Mouse (Mus musculus): Measurements from ENCODE around the gene Vmn1r1.

Gene Vmn1r1

DNA sequence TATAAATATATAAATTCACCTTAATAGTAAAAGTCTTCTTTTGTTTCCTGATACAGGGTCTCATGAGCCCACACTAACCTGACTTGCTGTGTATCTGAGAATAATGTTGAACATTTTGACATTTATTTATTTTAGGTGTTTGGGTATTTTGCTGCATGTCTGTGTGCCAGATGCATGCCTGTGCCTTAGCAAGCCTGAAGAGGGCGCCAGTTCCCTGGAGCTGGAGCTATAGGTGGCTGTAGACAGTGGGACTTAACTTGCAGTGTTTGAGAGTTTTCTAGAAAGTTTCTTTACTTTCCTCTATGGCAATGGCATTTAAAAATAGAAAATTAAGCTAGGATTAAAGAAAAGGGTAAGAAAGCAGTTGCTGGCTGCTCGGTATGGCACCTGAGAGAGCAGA, 33.5 kb downstream of the Vmn1r1 start:
- no peak for DNase-seq

DNA sequence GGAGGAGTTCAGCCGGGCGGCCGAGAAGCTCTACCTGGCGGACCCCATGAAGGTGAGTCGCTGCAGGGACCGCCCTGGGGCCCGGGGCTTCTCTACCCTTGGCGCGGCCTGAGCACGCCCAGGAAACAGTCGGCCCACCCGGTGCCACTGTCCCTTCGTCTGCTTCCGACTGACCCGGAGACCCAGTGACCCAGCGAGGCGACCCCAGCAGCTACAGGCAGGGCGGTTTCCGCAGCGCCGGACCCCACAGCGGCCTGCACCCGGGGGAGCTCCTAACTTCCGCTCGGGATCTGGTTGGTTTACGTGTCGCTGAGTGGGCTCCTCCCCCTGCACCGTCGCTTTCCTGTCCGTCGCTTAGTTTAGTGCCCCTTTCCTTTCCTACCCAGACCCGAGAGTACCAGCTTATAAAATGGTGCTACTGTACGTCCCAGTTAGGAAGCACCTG, 39.3 kb downstream of the Vmn1r1 start:
- peak; percentile 73 for DNase-seq

- peak; percentile 97 for DNase-seq
Measured at GRCm38 (mm10) chr1:182124506-182124905, 39.8 kb downstream of the Vmn1r1 start, which contains the start of gene Srp9. Gene Srp9, plus strand, starts transcription at chr1:182124737.

DNA sequence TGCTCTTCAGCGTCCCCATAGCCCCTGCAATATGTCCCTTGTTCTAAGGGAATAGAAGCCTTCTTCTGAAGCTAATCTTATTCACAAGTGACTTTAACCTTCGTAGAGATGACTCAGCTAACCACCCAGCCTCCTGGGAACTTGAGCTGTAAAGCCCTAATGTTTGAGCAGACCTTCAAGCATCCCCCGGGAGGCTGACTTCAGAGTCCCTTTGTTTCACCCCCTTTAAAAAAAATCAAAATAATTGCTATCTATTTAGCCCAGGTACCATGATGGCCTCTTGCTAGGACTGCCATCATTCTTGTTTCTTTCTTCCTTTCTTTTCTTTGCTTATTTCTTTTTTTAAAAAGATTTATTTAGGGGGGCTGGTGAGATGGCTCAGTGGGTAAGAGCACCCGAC, 41.9 kb downstream of the Vmn1r1 start:
- DNase-seq = no peak

DNA sequence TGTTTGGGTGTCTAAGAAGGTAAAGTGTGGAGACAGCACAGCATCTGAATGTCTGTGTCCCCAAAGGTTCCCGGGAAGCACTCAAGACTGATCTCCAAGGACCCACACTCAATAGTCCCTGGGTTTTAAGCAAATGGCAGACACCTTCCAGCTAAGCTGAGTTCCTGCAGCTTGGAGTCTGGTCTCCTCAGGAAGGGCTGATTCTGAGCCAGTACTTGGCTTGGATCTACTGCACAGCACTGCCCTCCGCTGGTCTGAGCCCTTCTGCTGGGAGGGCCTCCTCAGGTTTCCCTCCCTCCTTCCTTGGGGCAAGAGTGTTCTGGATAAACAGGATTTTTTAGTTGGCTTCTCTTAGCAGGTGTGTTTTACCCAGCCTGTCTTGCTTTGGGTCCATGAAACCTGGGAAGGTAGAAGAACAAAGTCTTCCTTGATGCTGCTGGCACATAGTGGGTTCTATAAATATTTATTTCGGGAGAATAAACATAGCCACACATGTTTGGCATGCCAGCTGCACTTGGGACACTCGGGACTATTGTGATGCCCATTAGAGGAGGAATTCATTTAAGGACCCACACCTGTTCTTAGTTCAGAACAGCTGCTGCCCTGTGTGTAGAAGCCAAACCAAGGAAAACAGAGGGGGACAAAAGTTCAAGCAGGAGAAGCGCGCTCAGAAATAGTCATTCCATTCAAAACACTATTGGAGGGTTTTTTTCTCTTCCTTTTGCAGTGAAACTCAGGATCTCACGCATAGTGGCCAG, 48.5 kb downstream of the Vmn1r1 start:
- DNase-seq = peak; percentile 43

GRCm38 (mm10) chr1:182115197-182115596, 49.1 kb downstream of the Vmn1r1 start:
- DNase-seq = peak; percentile 37

DNA sequence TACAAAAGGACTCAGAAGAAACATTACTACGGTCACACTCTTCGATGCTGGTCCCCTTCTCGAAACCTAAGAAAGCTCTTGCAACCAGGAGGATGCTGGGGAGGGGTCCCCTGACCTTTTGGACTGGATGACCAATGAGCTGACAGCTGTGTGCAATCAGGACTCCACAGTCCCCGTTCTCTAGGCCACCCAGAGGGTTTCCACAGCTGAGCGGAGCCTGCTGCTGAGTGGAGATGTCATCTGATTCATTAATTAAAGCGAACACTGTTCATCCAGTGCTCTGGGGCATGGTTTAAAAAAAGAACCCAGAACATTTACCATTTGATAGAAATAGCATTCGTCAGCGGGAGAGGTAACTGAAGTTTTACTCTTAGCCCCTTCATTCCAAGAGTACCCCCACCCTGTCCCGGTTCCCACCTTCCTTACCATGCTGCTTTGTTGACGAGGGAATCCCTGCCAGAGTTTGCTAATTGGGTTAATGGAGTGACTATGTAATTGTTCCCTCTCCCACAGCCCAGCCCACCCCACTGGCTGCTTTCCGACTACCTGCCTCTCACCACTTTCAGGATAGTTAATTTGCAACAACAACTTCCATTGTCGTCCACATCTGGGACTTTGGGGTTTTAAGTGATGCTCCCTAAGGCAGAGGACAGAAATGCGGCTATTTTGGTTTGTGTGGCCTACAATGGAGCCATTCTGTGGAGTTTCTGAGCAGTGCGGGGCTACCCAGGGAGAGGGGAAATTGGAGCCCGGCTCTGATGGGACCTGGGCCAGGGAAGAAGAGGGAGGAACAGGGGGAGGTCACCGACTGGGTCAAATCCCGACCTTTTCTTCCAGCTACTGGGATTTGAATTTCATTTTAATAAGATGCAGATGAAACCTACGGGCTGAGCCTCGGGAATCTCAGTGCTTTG, 50.4 kb downstream of the Vmn1r1 start:
- DNase-seq = no peak

- no peak for DNase-seq
Measured at GRCm38 (mm10) chr1:182113131-182113530, 51.2 kb downstream of the Vmn1r1 start.

GRCm38 (mm10) chr1:182112385-182112784, 51.9 kb downstream of the Vmn1r1 start:
- no peak for DNase-seq

- DNase-seq = peak; percentile 49
Measured at GRCm38 (mm10) chr1:182111386-182112317, 52.6 kb downstream of the Vmn1r1 start.

DNA sequence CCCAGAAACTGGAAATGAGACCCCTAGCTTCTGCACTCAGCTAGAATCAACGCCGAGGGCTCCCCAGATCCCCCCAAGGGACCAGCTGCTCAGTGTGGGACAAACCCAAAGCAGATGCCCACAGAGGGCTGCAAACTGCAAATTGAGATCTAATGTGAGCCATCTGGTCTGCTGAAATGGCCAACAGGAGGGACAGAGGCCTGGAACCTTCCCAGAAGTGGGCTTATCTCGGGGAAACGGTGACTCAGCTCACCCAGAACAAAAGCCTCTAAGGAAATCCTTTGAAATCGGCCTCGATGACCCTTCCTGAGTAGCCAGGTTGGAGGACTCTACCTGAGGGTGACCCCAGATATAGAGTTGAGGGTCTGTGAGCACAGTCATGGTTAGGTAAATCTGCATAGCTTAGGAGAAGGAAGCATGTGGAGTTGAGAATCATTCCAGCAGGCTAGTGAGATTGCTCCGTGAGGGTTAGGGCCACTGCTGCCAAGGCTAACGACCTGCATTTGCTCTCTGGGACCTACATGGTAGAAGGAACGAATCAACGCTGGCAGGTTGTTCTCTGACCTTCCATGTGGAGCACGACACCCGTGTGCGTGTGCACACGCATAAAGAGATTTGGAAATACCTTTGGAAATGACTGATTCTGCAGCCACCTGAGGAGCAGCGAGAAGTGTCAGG, 53.4 kb downstream of the Vmn1r1 start:
- DNase-seq = peak; percentile 55

DNA sequence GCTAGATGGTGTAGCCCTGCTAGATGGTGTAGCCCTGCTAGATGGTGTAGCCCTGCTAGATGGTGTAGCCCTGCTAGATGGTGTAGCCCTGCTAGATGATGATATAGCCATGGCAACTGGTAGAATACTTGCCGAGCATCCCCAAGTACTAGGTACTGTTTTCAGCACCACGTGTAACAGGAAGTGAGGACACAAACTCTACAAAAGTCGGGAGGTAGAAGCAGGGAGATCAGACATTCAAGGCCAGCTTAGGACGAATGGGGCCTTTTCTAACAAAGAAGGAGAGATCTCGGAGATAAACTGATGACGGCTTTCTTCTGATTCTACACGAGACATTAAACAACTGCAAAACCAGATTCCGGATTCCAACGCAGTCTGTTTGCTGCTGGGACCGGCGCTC, 54.1 kb downstream of the Vmn1r1 start:
- DNase-seq = no peak

- no peak for DNase-seq
Measured at GRCm38 (mm10) chr1:182108397-182109099, 55.7 kb downstream of the Vmn1r1 start.

- no peak for DNase-seq
Measured at GRCm38 (mm10) chr1:182107251-182107650, 57.0 kb downstream of the Vmn1r1 start.

GRCm38 (mm10) chr1:182105023-182105422, 59.3 kb downstream of the Vmn1r1 start:
- no peak for DNase-seq

All from cerebellum, adult 9-10 months (tissue).